Mouse (Mus musculus) left cerebral cortex, adult 2 months (tissue): ENCODE data around the gene Pxylp1. TPM values are rescaled to one million over a fixed set of nuclear protein-coding genes. Genes with fewer than 3 reads are reported as not detected.
A peak's percentile ranks its signal among the peaks of the same experiment; 100 is the strongest.

ENCODE experiments used
- DNase-seq, 2 experiments: peaks; one replicate each; pipeline ENCODE4 v3.0.0; 2021 to 2022; ENCODE audit warnings: low spot score in 2 of 2, mixed read lengths in 1 of 2; ENCODE audit errors: extremely low spot score in 1 of 2
- H3K27ac ChIP-seq: fragments of 200-600 bp; 2 replicates; pipeline ENCODE4 v1.8.1; 2022
- H3K4me3 ChIP-seq: fragments of 200-600 bp; 2 replicates; pipeline ENCODE4 v1.8.1; 2022
- CTCF ChIP-seq: fragments of 200-600 bp; IDR thresholded peaks from 2 replicates; pipeline ENCODE4 v1.8.1; 2022; ENCODE audit warnings: antibody characterized with exemption, mild to moderate bottlenecking, moderate library complexity
- intact Hi-C: fragments of 180-260 bp; cut with DNase I; formaldehyde crosslinking; loops from one replicate; pipeline ENCODE4 v1.15.1; 2025
- total RNA-seq, 2 experiments: library from RNA; stranded (reverse); gene quantifications; 2 replicates each; pipeline ENCODE4 v1.2.3; 2021

Gene Pxylp1
- total RNA-seq, 2 experiments from 2014 or later = 17.7 to 19.5 TPM

- no peak overlapping the region for H3K4me3 ChIP-seq
- TF ChIP-seq CTCF = no peak
- intact Hi-C loops = no loop called here
- H3K27ac ChIP-seq = peak overlapping the region; percentile 29; the same call in 1 of the 2 replicates
- DNase-seq = peak in 1 of 2 experiments; percentile 57
Measured at GRCm38 (mm10) chr9:96851634-96852033, 40.8 kb downstream of the Pxylp1 start.

- intact Hi-C loops = no loop called here
- no peak for DNase-seq
- Histone ChIP-seq H3K27ac (peak overlapping the region; percentile 0; the same call in 1 of the 2 replicates), H3K4me3 (no peak overlapping the region)
- no peak for TF ChIP-seq CTCF
Measured at GRCm38 (mm10) chr9:96851036-96851435, 41.4 kb downstream of the Pxylp1 start.

GRCm38 (mm10) chr9:96849012-96849411 is 43.5 kb downstream of the Pxylp1 start:
- Histone ChIP-seq H3K27ac (no peak overlapping the region), H3K4me3 (no peak overlapping the region)
- TF ChIP-seq CTCF = no peak
- no peak for DNase-seq
- intact Hi-C loops = no loop called here

- H3K4me3 ChIP-seq = no peak overlapping the region
- no peak overlapping the region for H3K27ac ChIP-seq
- DNase-seq = no peak
- TF ChIP-seq CTCF = no peak
- intact Hi-C loops = no loop called here
Measured at GRCm38 (mm10) chr9:96846361-96846760, 46.1 kb downstream of the Pxylp1 start.

GRCm38 (mm10) chr9:96844798-96845209 is 47.7 kb downstream of the Pxylp1 start:
- TF ChIP-seq CTCF = no peak
- intact Hi-C loops = no loop called here
- H3K27ac ChIP-seq = peak overlapping the region; percentile 61
- peak; percentile 53 to 64 for DNase-seq
- no peak overlapping the region for H3K4me3 ChIP-seq

GRCm38 (mm10) chr9:96839376-96839775 is 53.1 kb downstream of the Pxylp1 start:
- no peak for DNase-seq
- no peak for TF ChIP-seq CTCF
- Histone ChIP-seq H3K27ac (peak overlapping the region; percentile 66), H3K4me3 (no peak overlapping the region)
- intact Hi-C loops = loop anchor here (2.0 kb wide), 2 partner anchors 33 to 49 kb away; no protein-coding TSS in a partner anchor

- intact Hi-C loops = loop anchor here (2.0 kb wide), 2 partner anchors 34 to 50 kb away; no protein-coding TSS in a partner anchor
- Histone ChIP-seq H3K27ac (peak overlapping the region; percentile 66), H3K4me3 (no peak overlapping the region)
- peak in 1 of 2 experiments; percentile 39 for DNase-seq
- peak; percentile 79 for TF ChIP-seq CTCF
Measured at GRCm38 (mm10) chr9:96838864-96839263, 53.6 kb downstream of the Pxylp1 start.

GRCm38 (mm10) chr9:96837781-96838420 is 54.6 kb downstream of the Pxylp1 start:
- DNase-seq = no peak
- intact Hi-C loops = loop anchor here (2.0 kb wide), 2 partner anchors 35 to 51 kb away; no protein-coding TSS in a partner anchor
- H3K4me3 ChIP-seq = no peak overlapping the region
- TF ChIP-seq CTCF = no peak
- no peak overlapping the region for H3K27ac ChIP-seq

GRCm38 (mm10) chr9:96836984-96837383 is 55.5 kb downstream of the Pxylp1 start:
- Histone ChIP-seq H3K27ac (no peak overlapping the region), H3K4me3 (no peak overlapping the region)
- TF ChIP-seq CTCF = no peak
- DNase-seq = no peak
- intact Hi-C loops = no loop called here

GRCm38 (mm10) chr9:96835374-96835921 is 57.0 kb downstream of the Pxylp1 start:
- no peak overlapping the region for H3K27ac ChIP-seq
- no peak for DNase-seq
- TF ChIP-seq CTCF = no peak
- intact Hi-C loops = no loop called here
- no peak overlapping the region for H3K4me3 ChIP-seq

GRCm38 (mm10) chr9:96833606-96834005 is 58.9 kb downstream of the Pxylp1 start:
- H3K4me3 ChIP-seq = no peak overlapping the region
- TF ChIP-seq CTCF = no peak
- no peak for DNase-seq
- H3K27ac ChIP-seq = no peak overlapping the region
- intact Hi-C loops = no loop called here

GRCm38 (mm10) chr9:96832516-96832915 is 60.0 kb downstream of the Pxylp1 start:
- TF ChIP-seq CTCF = no peak
- Histone ChIP-seq H3K4me3 (no peak overlapping the region), H3K27ac (no peak overlapping the region)
- no peak for DNase-seq
- intact Hi-C loops = no loop called here
